Mouse (Mus musculus) brown adipose tissue, adult 24 weeks (tissue): Measurements from ENCODE around the gene Dpf1. TPM values are rescaled to one million over a fixed set of nuclear protein-coding genes. Genes with fewer than 3 reads are reported as not detected.

Experiments used
- H3K27ac ChIP-seq: fragments of 200-500 bp; replicated peaks from 2 replicates; pipeline ENCODE4 v1.5.1; 2012; ENCODE audit warnings: low read depth, mild to moderate bottlenecking, low read length
- H3K4me1 ChIP-seq: fragments of 200-500 bp; 2 replicates; pipeline ENCODE4 v1.6.1; 2012; ENCODE audit warnings: low read length, mixed read lengths; ENCODE audit not compliant: control insufficient read depth, insufficient read depth, insufficient read length
- H3K4me3 ChIP-seq: fragments of 200-500 bp; 2 replicates; pipeline ENCODE4 v1.5.1; 2012; ENCODE audit warnings: low read depth, mild to moderate bottlenecking, low read length, moderate library complexity; ENCODE audit not compliant: insufficient read depth
- polyA plus RNA-seq: library from polyadenylated mRNA; stranded (reverse); fragments of >200 nt; gene quantifications from 2 replicates; pipeline ENCODE4 v1.2.4, GENCODE M21; 2012; ENCODE audit not compliant: missing spikeins, insufficient read depth, insufficient read length

The Dpf1 gene
- polyA plus RNA-seq, 1 experiment = not detected

DNA sequence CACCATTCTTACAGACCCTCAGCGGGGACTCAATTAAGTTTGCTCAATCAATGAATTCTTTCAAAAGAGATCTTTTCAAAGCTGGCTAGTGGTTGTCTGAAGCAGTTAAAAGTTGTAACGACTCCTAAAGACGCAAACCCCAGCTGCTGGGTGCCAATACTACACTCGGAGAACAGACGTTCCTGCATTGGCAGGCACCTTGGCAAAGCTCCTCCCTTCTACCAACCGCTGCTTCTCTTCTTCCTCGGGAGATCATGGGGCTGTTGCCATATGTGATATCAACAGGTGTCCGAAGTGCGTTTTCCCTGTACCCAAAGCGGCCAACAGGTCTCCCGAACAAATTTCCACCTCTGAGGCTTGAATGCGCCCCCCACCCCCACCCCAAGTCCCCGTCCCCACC is 22.9 kb upstream of the Dpf1 start:
- Histone ChIP-seq H3K4me3 (peak overlapping the region; percentile 66), H3K27ac (no peak overlapping the region), H3K4me1 (no peaks in the 10 kb centered on the region)

DNA sequence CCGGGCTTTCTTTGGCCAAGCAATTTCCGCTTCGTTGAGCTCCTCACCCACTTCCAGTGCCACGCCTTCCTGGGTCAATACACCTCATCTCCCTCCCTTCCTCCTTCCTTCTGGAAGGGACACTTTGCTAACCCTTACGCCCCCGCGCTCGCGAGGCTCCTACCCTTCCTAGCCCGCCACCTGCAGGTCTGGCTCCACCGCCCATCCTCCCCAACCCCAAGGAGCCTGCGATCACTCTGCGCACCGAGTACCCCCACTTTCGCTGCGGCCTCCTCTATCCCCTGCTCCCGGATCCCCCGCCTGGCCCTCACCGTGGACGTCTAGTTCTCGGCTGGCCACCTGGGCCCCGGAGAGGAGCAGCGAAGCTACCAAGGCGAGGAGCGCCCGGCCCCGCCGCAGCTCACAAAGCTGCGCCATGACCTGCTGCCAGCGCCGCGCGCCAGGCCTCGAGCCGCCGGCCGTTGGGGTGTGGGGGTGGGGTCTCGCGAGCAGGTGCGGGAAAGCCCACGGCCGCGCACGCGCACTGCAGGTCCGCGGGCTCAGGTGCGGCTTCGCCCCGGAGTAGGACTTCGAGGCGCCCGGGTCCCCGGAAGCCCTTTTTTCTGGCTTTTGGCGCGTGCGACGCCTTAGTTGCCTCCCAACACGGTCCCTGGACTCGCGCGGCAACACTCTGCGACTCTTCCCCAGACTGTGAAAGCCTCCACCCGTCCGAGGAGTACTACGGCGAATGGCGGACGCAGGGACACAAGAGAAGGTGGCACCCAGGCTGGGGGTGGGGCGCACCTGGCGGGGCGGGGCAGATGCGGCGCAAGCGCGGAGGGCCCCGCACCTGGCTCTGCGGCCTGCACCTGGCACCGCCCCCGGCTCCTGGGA is 22.3 kb upstream of the Dpf1 start, which contains the start of gene Spint2:
Gene Spint2 (minus strand): TSS at position 712 of the 873 bp plus-strand sequence.
- H3K4me3 ChIP-seq = peak within 1 kb of the TSS; percentile 66
- no peaks in the 10 kb centered on the region for H3K4me1 ChIP-seq
- H3K27ac ChIP-seq = no peak within 1 kb of the TSS

DNA sequence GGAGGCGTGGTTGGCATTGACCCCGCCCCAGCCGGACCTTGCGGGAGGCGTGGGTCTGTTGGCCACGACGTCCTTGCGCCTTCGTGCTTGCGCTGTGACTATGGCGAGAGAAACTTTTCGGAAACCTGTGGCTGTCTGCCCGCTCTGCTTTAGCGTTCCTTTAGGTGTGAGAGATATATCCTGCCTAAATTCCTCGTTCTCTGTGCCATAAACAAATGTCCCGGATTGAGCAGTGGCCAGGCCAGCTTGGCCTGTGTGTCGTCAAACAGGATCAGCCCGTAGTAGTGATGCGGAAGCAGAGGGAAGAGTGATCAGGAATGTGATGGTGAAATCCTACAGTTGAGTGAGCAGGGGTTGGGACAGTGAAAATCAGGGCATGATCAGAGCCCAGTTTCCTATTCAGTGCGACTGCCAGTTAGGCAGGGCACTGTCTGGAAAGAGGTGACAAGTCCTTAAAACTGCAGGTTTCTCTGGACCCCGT is 21.6 kb upstream of the Dpf1 start:
- H3K4me3 ChIP-seq = peak overlapping the region; percentile 66
- H3K4me1 ChIP-seq = no peaks in the 10 kb centered on the region
- H3K27ac ChIP-seq = no peak overlapping the region

DNA sequence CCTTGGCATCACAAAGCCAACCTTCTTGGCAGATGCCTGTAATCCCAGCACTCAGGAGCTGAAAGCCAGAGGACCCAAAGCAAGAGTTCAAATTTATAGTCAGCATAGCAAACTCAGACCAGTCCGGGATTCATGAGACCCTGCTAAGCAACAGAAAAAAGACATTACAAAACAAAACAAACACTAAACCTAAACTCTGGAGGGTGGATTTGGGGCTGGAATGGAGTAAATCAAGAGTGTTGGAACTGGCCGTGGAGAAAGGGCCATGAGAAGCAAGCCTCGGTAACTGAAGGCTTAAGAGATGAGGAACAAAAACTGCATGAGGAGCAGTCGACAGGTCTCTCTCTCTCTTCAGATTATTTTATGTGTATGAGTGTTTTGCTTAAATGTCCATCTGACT is 19.9 kb upstream of the Dpf1 start:
- Histone ChIP-seq H3K27ac (no peak overlapping the region), H3K4me1 (no peaks in the 10 kb centered on the region), H3K4me3 (no peak overlapping the region)

DNA sequence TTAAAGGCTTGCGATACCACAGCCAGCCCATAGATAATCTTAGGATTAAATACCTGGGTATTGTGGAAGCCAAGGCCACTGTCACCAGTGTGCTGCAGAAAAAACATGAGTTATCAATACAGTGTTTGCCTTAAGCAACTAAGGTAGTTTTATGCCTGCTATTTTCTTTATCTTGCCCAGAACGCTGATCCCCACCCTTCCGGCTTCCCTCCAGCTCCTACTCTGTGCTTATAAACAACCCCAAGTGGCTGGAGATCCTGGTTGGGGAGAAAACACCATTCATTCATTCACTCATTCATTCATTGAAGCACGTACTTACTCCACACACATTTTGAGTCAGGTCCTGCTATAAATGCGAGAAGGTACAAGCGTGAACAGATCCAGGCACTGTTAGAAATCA is 19.2 kb upstream of the Dpf1 start:
- no peak overlapping the region for H3K27ac ChIP-seq
- no peak overlapping the region for H3K4me3 ChIP-seq
- no peaks in the 10 kb centered on the region for H3K4me1 ChIP-seq

DNA sequence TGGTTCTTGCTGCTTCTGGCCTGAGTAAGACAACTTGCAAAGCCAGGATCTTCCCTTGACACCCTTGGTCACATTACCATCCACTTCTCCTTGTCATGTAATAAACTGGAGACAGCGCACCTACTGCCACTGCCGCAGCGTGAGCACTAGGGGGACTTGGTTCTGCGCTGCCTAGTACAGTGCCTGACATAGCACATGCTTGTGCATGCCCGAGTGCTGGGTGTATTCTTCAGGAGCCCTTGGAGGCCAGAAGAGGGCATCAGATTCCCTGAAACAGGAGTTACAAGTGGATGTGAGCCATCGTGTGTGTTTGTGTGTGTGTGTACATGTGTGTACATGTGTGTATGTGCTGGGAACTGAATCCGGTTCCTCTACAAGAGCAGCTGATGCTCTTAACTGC is 16.3 kb upstream of the Dpf1 start:
- Histone ChIP-seq H3K4me1 (no peaks in the 10 kb centered on the region), H3K4me3 (no peak overlapping the region), H3K27ac (no peak overlapping the region)

DNA sequence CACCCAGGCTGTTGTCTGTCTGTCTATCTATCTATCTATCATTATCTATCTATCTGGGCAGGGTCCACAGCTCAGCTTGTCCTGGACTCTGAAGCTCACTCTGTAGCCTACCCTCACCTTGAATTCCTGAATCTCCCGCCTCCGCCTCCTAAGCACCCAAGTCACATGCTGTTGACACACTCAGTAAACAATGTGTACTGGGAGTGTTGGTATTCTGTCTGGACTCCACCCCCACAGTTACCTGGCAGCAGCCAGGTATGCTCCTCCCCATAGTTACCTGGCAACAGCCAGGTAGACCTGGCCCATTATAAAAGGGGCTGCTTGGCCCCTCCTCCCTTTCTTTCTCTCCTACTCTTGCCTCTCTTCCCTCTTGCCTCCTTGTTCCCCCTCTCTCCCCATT is 15.7 kb upstream of the Dpf1 start:
- no peak overlapping the region for H3K4me3 ChIP-seq
- no peak overlapping the region for H3K27ac ChIP-seq
- no peaks in the 10 kb centered on the region for H3K4me1 ChIP-seq

DNA sequence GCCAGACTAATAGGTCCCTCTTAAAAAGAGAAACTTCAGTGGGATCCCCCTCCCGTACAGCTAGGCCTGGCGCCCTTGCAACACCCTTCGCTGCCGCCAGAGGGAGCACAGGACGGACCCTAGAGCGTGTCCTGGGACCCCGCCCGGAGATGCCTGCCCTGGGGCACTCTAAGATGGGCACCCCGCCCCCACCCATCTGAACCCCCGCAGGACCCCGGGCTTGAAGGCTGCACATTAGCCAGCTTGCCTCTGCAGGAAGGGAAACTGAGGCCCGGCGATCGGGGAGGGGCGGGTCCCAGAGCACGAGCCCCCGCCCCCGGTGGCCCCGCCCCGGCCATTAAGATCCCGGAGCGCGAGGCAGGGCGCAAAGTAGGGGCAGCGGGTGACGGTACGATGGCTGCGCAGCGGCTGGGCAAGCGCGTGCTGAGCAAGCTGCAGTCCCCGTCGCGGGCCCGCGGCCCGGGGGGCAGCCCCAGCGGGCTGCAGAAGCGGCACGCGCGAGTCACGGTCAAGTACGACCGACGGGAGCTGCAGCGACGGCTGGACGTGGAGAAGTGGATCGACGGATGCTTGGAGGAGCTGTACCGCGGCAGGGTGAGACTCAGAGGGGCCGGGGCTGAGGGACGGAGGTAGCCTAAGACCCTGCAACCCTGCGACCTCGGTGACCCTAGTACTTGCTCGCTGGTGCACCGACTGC is 14.7 kb upstream of the Dpf1 start, which contains the start of gene Ppp1r14a:
Gene Ppp1r14a (plus strand): TSS at position 367 of the 697 bp plus-strand sequence.
- peak within 1 kb of the TSS; percentile 55 for H3K27ac ChIP-seq
- peak within 1 kb of the TSS; percentile 48 for H3K4me3 ChIP-seq
- no peaks in the 10 kb centered on the region for H3K4me1 ChIP-seq

DNA sequence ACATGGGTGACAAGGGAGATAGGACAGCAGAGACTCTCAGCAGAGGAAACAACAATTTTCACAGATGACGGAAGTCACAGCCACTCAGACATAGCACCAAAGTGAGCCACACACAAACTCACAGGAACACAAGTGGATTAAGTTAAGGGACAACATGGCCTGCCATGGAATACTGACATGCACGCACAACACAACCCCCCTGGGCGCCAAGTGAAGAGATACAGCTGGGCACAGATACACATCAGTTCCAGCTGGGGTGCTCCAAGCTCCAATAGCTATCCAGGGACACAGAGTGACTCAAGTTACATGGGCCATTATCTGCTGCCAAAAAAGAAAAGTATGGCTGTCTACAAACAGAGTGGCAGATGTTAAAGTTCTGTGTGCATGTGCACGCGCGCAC is 13.9 kb upstream of the Dpf1 start:
- Histone ChIP-seq H3K4me1 (no peaks in the 10 kb centered on the region), H3K27ac (peak overlapping the region; percentile 55), H3K4me3 (peak overlapping the region; percentile 48)

DNA sequence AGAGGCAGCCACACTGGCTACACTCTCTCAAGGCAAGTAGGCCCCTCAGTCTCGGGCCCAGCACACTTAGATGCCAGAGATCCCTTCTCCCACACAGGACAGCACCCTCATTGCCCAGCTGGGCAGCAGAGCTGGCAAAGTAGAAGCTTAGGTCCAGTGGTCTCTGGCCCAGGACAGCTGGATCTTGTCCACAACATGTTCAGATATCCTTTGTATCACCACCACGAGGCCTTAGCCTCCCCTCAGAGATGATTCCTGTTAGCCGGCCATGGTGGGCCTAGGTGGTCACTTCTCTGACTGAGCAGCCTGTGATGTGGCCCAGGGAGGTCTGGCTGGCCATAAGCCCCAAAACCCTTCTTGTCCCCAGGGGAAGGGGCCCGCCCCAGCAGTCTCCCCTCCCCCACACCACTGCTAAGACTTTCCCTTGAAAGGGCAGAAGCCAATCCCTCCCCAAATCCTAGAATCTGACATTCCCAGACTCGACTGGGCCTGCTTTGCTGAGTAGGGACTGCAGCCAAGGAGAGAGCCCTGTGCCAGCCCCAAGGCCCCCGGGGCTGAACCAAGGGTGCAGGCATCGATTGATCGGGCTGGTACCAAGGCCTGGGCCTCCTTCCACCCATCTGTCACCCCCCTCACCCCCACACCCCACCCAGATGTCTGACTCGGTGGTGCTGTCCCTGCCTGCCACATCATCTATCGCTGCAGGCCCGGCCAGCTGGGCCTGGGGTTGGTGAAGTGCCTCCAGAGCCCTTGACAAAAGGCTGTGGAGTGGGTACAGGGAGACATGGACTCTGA is 12.9 kb upstream of the Dpf1 start:
- H3K27ac ChIP-seq = peak overlapping the region; percentile 78
- peak overlapping the region; percentile 26; the same call in 1 of the 2 replicates for H3K4me3 ChIP-seq

DNA sequence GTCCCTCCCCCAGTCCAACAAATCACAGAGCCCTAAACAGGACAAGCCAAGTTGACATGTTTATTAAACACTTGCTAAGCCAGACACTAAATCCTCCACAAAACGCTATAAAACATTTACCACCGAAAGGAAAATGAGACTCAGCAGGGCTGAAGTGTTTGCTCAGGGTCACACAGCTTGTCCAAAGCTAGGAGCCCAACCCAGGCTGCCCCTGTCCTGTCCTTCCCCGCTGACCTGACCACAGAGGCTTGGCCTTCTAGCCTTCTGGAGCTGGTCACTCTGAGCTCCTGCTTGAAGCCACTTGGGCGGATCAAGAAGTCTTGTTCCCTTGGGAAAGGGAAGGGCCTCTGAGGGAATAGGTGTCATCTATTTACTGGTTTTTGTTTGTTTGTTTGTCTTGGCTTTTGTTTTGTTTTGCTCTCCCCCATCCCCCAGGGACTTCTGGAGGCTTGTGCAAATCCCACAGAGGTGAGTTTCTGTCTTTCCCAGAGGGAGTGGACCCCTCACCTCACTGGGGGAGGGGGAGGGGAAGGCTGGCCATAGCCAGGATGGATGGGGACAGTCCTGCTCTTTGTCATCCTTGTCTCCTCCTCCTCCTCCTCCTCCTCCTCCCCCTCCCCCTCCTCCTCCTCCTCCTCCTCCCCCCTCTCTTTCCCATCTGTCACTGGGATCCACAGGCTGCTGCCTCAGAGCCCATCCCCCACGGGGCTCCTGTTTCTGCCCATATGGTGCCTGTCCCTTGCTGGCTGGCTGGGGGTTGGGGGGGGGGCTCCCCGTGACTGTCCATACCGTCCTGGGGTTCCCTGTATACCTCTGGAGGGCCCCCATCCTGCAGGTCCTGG is 11.9 kb upstream of the Dpf1 start:
- H3K4me3 ChIP-seq = peak overlapping the region; percentile 26; the same call in 1 of the 2 replicates
- no peaks in the 10 kb centered on the region for H3K4me1 ChIP-seq
- H3K27ac ChIP-seq = peak overlapping the region; percentile 78

More for the DNA sequence above, 12.9 kb upstream of the Dpf1 start:
- H3K4me1 ChIP-seq = no peaks in the 10 kb centered on the region

DNA sequence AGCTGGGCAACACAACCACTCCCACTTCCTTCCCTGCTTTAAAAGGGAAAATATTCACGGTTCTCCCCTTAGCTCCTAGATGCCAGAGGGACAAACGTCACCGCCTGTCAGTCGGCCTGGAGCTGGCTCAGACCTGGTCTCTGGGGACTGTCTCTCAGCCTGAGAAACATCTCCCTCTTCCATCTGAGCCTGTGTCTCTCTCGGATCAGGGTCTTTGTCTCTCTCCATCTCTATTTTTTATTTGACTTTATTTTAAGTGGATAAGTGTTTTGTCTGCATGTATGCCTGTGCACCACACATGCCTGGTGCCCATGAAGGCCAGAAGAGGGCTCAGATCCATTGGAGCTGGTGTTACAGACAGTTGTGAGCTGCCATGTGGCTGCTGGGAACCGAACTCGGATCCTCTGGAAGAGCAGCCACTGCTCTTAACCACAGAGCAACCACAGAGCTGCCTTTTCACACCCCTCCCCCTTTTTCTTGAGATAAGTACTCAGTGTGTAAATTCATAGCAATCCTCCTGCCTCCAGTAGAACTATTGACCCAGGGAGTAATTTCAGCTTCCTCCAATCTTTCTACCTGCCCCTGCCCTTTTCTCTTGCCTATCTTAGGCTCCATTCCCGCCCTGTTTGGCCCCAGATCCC is 11.2 kb upstream of the Dpf1 start:
- Histone ChIP-seq H3K4me3 (no peak overlapping the region), H3K4me1 (no peaks in the 10 kb centered on the region), H3K27ac (peak overlapping the region; percentile 81)

DNA sequence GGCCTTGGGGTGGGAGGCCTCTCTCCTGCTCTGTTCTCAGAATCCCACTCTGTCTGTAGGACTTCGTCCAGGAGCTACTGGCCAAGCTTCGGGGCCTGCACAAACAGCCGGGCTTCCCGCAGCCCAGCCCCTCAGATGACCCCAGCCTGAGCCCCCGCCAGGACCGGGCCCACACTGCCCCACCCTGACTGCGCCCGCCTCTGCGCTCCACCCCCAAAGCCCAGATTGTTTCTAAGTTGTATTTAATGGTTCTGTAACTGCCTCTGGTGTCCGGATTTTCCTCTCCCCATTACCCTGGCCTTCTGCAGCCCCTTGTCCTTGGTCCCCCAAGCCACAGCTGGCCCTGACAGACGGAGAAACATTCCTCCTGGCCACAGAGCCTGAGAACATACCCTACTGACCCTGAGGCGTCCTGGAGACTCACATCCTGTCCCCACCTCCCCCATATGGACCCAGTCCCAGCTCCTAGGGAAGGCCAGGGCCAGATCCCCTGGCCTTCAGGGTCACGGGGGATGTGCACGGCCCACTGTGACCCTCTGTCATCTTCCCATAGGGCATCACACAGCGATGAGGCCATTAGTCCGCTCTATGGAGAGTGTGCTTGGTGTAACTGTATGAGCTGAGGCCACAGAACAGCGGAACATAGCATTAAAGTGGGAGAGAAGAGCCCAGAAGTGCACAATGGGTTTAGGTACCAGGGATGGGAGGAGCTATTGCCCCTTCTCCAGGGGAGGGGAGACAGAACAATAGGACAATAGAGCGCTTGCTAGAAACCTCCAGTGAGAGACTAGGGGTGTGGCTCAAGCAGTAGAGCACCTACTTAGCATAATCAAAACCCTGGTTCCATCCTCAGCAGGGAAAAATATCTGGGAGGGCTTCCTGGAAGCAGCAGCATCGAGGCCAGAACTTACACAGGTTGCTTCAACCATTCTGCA is 10.4 kb upstream of the Dpf1 start:
- no peak overlapping the region for H3K4me3 ChIP-seq
- no peaks in the 10 kb centered on the region for H3K4me1 ChIP-seq
- H3K27ac ChIP-seq = peak overlapping the region; percentile 81
